Mouse (Mus musculus) limb, embryonic 14.5 days (tissue): ENCODE measurements around the gene Cyb5b. TPM values are rescaled to one million over a fixed set of nuclear protein-coding genes. Genes with fewer than 3 reads are reported as not detected.

Experiments
- ATAC-seq: fragments of 200-750 bp; cut with Nextera tagmentation; 2 replicates; pipeline ENCODE4 v1.8.0; 2017; ENCODE audit warnings: low read depth, moderate number of reproducible peaks, moderate TSS enrichment; ENCODE audit not compliant: low FRiP score
- DNase-seq: peaks from one replicate; pipeline ENCODE4 v3.0.0-alpha.2; 2015; ENCODE audit warnings: low spot score
- H3K27ac ChIP-seq: fragments of 300-500 bp; sonication (generic); replicated peaks from 2 replicates; pipeline ENCODE4 v1.5.1; 2014; ENCODE audit warnings: low read depth, mild to moderate bottlenecking, low read length, moderate library complexity, mixed read lengths
- H3K27me3 ChIP-seq: fragments of 300-500 bp; sonication (generic); 2 replicates; pipeline ENCODE4 v1.6.1; 2014; ENCODE audit warnings: low read length, mixed read lengths; ENCODE audit not compliant: control insufficient read depth, insufficient read depth
- H3K36me3 ChIP-seq: fragments of 300-500 bp; sonication (generic); 2 replicates; pipeline ENCODE4 v1.6.1; 2014; ENCODE audit warnings: mild to moderate bottlenecking, low read length, moderate library complexity, mixed read lengths; ENCODE audit not compliant: control insufficient read depth, insufficient read depth
- H3K4me1 ChIP-seq: fragments of 300-500 bp; sonication (generic); 2 replicates; pipeline ENCODE4 v1.6.1; 2014; ENCODE audit warnings: antibody characterized with exemption, low read length, mixed read lengths; ENCODE audit not compliant: control insufficient read depth, insufficient read depth
- H3K4me2 ChIP-seq: fragments of 300-500 bp; sonication (generic); replicated peaks from 2 replicates; pipeline ENCODE4 v1.6.1; 2014; ENCODE audit warnings: low read depth, mild to moderate bottlenecking, low read length, moderate library complexity; ENCODE audit not compliant: severe bottlenecking
- H3K4me3 ChIP-seq: fragments of 300-500 bp; sonication (generic); replicated peaks from 2 replicates; pipeline ENCODE4 v1.5.1; 2014; ENCODE audit warnings: low read length
- H3K9ac ChIP-seq: fragments of 300-500 bp; sonication (generic); 2 replicates; pipeline ENCODE4 v1.6.1; 2014; ENCODE audit warnings: mild to moderate bottlenecking, low read depth, low read length, moderate library complexity; ENCODE audit not compliant: severe bottlenecking
- H3K9me3 ChIP-seq: fragments of 300-500 bp; sonication (generic); 2 replicates; pipeline ENCODE4 v1.6.1; 2016; ENCODE audit warnings: low read length; ENCODE audit not compliant: control insufficient read depth
- POLR2A ChIP-seq: fragments of 200-500 bp; IDR thresholded peaks from 2 replicates; pipeline ENCODE4 v1.8.0; 2012; ENCODE audit warnings: inconsistent platforms, mild to moderate bottlenecking, moderate library complexity, borderline replicate concordance; ENCODE audit not compliant: insufficient read depth, insufficient read length; ENCODE audit errors: extremely low read depth
- WGBS: fragments of 180-500 bp; shearing (Covaris S2); extraction: QIAGEN DNeasy Blood & Tissue Kit; methylation state at CpG from one replicate; pipeline ENCODE4 v1.1.7; 2014; 5-methylcytosine and 5-hydroxymethylcytosine counted together
- polyA plus RNA-seq, 2 experiments: library from polyadenylated mRNA; depleted of rRNA in 1 of 2; stranded (reverse) in 1 of 2; unstranded in 1 of 2; fragments of >200 nt; fragmentation: Nextera tagmentation in 1 of 2; extraction: Ambion mirVana in 1 of 2; gene quantifications; 2 replicates each; pipeline versions ENCODE4 v1.2.1 to v1.2.3; 2012 to 2014

Cyb5b gene
- polyA plus RNA-seq, 2 experiments: 60.3 to 82.3 TPM

- peak overlapping the region; percentile 90 for H3K9ac ChIP-seq
- ATAC-seq (peak; percentile 24), DNase-seq (no peak)
- no peak overlapping the region for H3K27ac ChIP-seq
- peak overlapping the region; percentile 88 for H3K4me3 ChIP-seq
- no peaks in the 10 kb centered on the region for H3K27me3 ChIP-seq
- WGBS: 26% methylated on average over 6 of the region's 6 CpGs
- peak overlapping the region; percentile 73 for H3K4me2 ChIP-seq
- H3K9me3 ChIP-seq: no peaks in the 10 kb centered on the region
- no peak for TF ChIP-seq POLR2A
- H3K36me3 ChIP-seq: peaks cover 21% of the 10 kb centered on the region
- H3K4me1 ChIP-seq: peaks cover 11% of the 10 kb centered on the region; the same call in 1 of the 2 replicates
These were observed 410 bp upstream of the Cyb5b start for GRCm38 (mm10) chr8:107150057-107150403.

- H3K36me3 ChIP-seq: peaks cover 32% of the 10 kb centered on the region
- H3K27ac ChIP-seq: no peak overlapping the region
- H3K27me3 ChIP-seq: no peaks in the 10 kb centered on the region
- peaks cover 11% of the 10 kb centered on the region; the same call in 1 of the 2 replicates for H3K4me1 ChIP-seq
- no peak for TF ChIP-seq POLR2A
- WGBS: 69% methylated on average over 7 of the region's 7 CpGs
- H3K9me3 ChIP-seq: no peaks in the 10 kb centered on the region
- H3K4me2 ChIP-seq: peak overlapping the region; percentile 73
- peak overlapping the region; percentile 90 for H3K9ac ChIP-seq
- DNase-seq: no peak
- no peak for ATAC-seq
- H3K4me3 ChIP-seq: peak overlapping the region; percentile 88
These were observed 926 bp downstream of the Cyb5b start for GRCm38 (mm10) chr8:107151212-107151920.

GRCm38 (mm10) chr8:107153326-107154210, 3.1 kb downstream of the Cyb5b start:
- ATAC-seq: no peak
- H3K27ac ChIP-seq: no peak overlapping the region
- no peak overlapping the region for H3K4me2 ChIP-seq
- 95% methylated on average over 14 of the region's 14 CpGs for WGBS
- H3K9me3 ChIP-seq: no peaks in the 10 kb centered on the region
- no peak for TF ChIP-seq POLR2A
- no peak overlapping the region for H3K9ac ChIP-seq
- H3K36me3 ChIP-seq: peaks cover 43% of the 10 kb centered on the region
- no peaks in the 10 kb centered on the region for H3K27me3 ChIP-seq
- no peak overlapping the region for H3K4me3 ChIP-seq
- H3K4me1 ChIP-seq: peaks cover 11% of the 10 kb centered on the region; the same call in 1 of the 2 replicates
- no peak for DNase-seq

- Histone ChIP-seq H3K27me3 (no peaks in the 10 kb centered on the region), H3K27ac (no peak overlapping the region), H3K4me1 (no peaks in the 10 kb centered on the region), H3K4me3 (no peak overlapping the region), H3K36me3 (peaks cover 45% of the 10 kb centered on the region), H3K4me2 (no peak overlapping the region), H3K9ac (no peak overlapping the region), H3K9me3 (no peaks in the 10 kb centered on the region)
- no peak for TF ChIP-seq POLR2A
- ATAC-seq: no peak
- no peak for DNase-seq
These were observed 6.4 kb downstream of the Cyb5b start for GRCm38 (mm10) chr8:107156816-107157215.

- Histone ChIP-seq H3K27ac (no peak overlapping the region), H3K4me1 (no peaks in the 10 kb centered on the region), H3K9ac (no peak overlapping the region), H3K4me3 (no peak overlapping the region), H3K9me3 (no peaks in the 10 kb centered on the region), H3K27me3 (no peaks in the 10 kb centered on the region), H3K36me3 (peaks cover 47% of the 10 kb centered on the region), H3K4me2 (no peak overlapping the region)
- WGBS: 81% methylated on average over 1 of the region's 1 CpGs
- DNase-seq (no peak), ATAC-seq (no peak)
- TF ChIP-seq POLR2A: no peak
These were observed 7.4 kb downstream of the Cyb5b start for GRCm38 (mm10) chr8:107157836-107158235.
